Mouse (Mus musculus) spleen, postnatal 14 days (tissue): ENCODE data around the gene Ccdc57.

Source experiments
- DNase-seq, 2 experiments: peaks; one replicate each; pipeline ENCODE4 v3.0.0; 2021 to 2022; ENCODE audit warnings: low spot score in 2 of 2

Ccdc57 gene

GRCm38 (mm10) chr11:120822831-120823550 lies 109.7 kb downstream of the Ccdc57 start:
- no peak for DNase-seq

- no peak for DNase-seq
These were observed 110.4 kb downstream of the Ccdc57 start for GRCm38 (mm10) chr11:120822321-120822720.

- DNase-seq = no peak
These were observed 111.4 kb downstream of the Ccdc57 start for GRCm38 (mm10) chr11:120821076-120821922.

- DNase-seq = no peak
These were observed 112.1 kb downstream of the Ccdc57 start for GRCm38 (mm10) chr11:120820546-120820945.

- no peak for DNase-seq
These were observed 113.1 kb downstream of the Ccdc57 start for GRCm38 (mm10) chr11:120819556-120819955.

- no peak for DNase-seq
These were observed 114.4 kb downstream of the Ccdc57 start for GRCm38 (mm10) chr11:120818251-120818650.

GRCm38 (mm10) chr11:120817358-120817757 lies 115.3 kb downstream of the Ccdc57 start:
- no peak for DNase-seq

- DNase-seq = no peak
These were observed 120.6 kb downstream of the Ccdc57 start for GRCm38 (mm10) chr11:120812068-120812467.

- no peak for DNase-seq
These were observed 124.7 kb downstream of the Ccdc57 start for GRCm38 (mm10) chr11:120808010-120808409.

GRCm38 (mm10) chr11:120805375-120806298 lies 127.0 kb downstream of the Ccdc57 start:
- no peak for DNase-seq

- DNase-seq = no peak
These were observed 127.9 kb downstream of the Ccdc57 start for GRCm38 (mm10) chr11:120804769-120805168.

- no peak for DNase-seq
These were observed 128.4 kb downstream of the Ccdc57 start for GRCm38 (mm10) chr11:120804274-120804673.

- DNase-seq = peak; percentile 64 to 82
These were observed 132.4 kb downstream of the Ccdc57 start for GRCm38 (mm10) chr11:120800061-120800904.

- no peak for DNase-seq
These were observed 133.3 kb downstream of the Ccdc57 start for GRCm38 (mm10) chr11:120799316-120799890.

GRCm38 (mm10) chr11:120798244-120798643 lies 134.4 kb downstream of the Ccdc57 start:
- DNase-seq = no peak

- DNase-seq = no peak
These were observed 136.1 kb downstream of the Ccdc57 start for GRCm38 (mm10) chr11:120796614-120796946.

GRCm38 (mm10) chr11:120795756-120796613 lies 136.7 kb downstream of the Ccdc57 start, which contains the start of gene Dus1l:
Dus1l (minus strand) TSS chr11:120796403.
- DNase-seq = peak; percentile 95 to 97

GRCm38 (mm10) chr11:120792652-120793051 lies 140.0 kb downstream of the Ccdc57 start:
- no peak for DNase-seq

- DNase-seq = no peak
These were observed 142.9 kb downstream of the Ccdc57 start for GRCm38 (mm10) chr11:120789810-120790209.

GRCm38 (mm10) chr11:120789355-120789754 lies 143.3 kb downstream of the Ccdc57 start:
- DNase-seq = no peak
